Mouse (Mus musculus): ENCODE results near the gene Fbxl15. TPM values are rescaled to one million over a fixed set of nuclear protein-coding genes. Genes with fewer than 3 reads are reported as not detected.

The Fbxl15 gene
- polyA plus RNA-seq, 1 experiment from 2014 or later = 9.9 TPM

- 74% methylated on average over 21 of the region's 21 CpGs for WGBS
- no peak for ATAC-seq (ENCODE audit: insufficient number of reproducible peaks, low FRiP score)
- peaks cover 44% of the 10 kb centered on the region for H3K36me3 ChIP-seq
- peaks cover 71% of the 10 kb centered on the region for H3K27me3 ChIP-seq (replicated peaks)
- H3K27ac ChIP-seq (ENCODE audit: poor library complexity, severe bottlenecking) = no peak overlapping the region
- peaks cover 27% of the 10 kb centered on the region for H3K4me1 ChIP-seq (replicated peaks)
- no peak overlapping the region for H3K4me2 ChIP-seq
- no peak overlapping the region for H3K4me3 ChIP-seq
- no peaks in the 10 kb centered on the region for H3K9me3 ChIP-seq (replicated peaks)
- H3K9ac ChIP-seq = no peak overlapping the region
Measured at GRCm38 (mm10) chr19:46309651-46310305, 18.2 kb upstream of the Fbxl15 start.

GRCm38 (mm10) chr19:46310312-46310865 lies 17.6 kb upstream of the Fbxl15 start:
- Histone ChIP-seq H3K9ac (no peak overlapping the region), H3K36me3 (peaks cover 44% of the 10 kb centered on the region), H3K27ac (ENCODE audit: poor library complexity, severe bottlenecking) (no peak overlapping the region), H3K9me3 (replicated peaks) (no peaks in the 10 kb centered on the region), H3K4me3 (no peak overlapping the region), H3K27me3 (replicated peaks) (peaks cover 77% of the 10 kb centered on the region), H3K4me1 (replicated peaks) (peaks cover 30% of the 10 kb centered on the region), H3K4me2 (no peak overlapping the region)
- 83% methylated on average over 12 of the region's 12 CpGs for WGBS
- no peak for ATAC-seq (ENCODE audit: insufficient number of reproducible peaks, low FRiP score)

GRCm38 (mm10) chr19:46311341-46311740 lies 16.6 kb upstream of the Fbxl15 start:
- ATAC-seq (ENCODE audit: insufficient number of reproducible peaks, low FRiP score) = no peak
- Histone ChIP-seq H3K9ac (no peak overlapping the region), H3K36me3 (peaks cover 44% of the 10 kb centered on the region), H3K27me3 (replicated peaks) (peaks cover 87% of the 10 kb centered on the region), H3K4me2 (no peak overlapping the region), H3K9me3 (replicated peaks) (no peaks in the 10 kb centered on the region), H3K27ac (ENCODE audit: poor library complexity, severe bottlenecking) (no peak overlapping the region), H3K4me1 (replicated peaks) (peaks cover 35% of the 10 kb centered on the region), H3K4me3 (no peak overlapping the region)
- WGBS = 90% methylated on average over 9 of the region's 9 CpGs

DNA sequence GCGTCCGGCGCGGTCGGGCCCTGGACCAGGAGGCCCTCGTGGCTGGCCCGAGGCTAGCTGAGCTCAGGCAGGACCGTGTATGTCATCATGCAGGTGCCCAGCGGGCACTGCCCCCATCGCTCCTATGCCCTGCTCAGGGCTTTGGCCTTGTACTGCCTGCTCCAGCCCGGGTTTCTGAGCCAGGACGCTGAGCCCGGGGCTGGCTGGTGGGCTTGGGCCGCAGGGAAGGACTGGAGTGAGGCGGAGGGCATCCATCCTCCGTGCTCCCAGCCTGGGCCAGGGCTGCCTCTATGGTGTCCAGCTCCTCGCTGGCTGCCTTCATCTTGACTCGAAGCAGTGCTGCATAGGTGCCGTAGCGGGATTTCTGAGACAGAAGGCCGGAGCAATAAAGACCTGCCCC lies 15.4 kb upstream of the Fbxl15 start:
- WGBS = 89% methylated on average over 21 of the region's 21 CpGs
- Histone ChIP-seq H3K4me3 (no peak overlapping the region), H3K36me3 (peaks cover 41% of the 10 kb centered on the region), H3K4me2 (no peak overlapping the region), H3K9ac (no peak overlapping the region), H3K27ac (ENCODE audit: poor library complexity, severe bottlenecking) (no peak overlapping the region), H3K27me3 (replicated peaks) (peaks cover 90% of the 10 kb centered on the region), H3K9me3 (replicated peaks) (no peaks in the 10 kb centered on the region), H3K4me1 (replicated peaks) (peaks cover 44% of the 10 kb centered on the region)
- no peak for ATAC-seq (ENCODE audit: insufficient number of reproducible peaks, low FRiP score)

DNA sequence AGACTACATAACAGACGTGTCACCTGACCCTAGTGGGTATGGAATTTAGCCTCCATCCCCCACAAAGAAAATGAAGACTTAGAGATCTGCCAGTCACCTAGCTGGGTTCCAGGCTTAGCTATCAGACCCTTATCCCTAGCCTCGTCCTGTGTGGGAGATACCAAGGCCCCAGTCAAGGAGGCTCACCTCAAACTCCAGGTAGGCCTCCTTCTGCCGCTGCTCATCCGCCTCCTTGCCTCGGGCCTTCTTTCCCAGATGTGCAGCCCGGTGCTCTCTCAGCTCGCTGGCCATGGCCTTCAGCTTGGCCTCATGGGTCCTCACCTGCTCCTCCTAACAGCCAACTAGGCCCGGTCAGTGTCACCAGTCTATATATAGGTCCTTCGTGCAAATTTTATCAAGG lies 14.9 kb upstream of the Fbxl15 start:
- no peak for ATAC-seq (ENCODE audit: insufficient number of reproducible peaks, low FRiP score)
- 76% methylated on average over 9 of the region's 9 CpGs for WGBS
- Histone ChIP-seq H3K36me3 (peaks cover 36% of the 10 kb centered on the region), H3K4me1 (replicated peaks) (peaks cover 50% of the 10 kb centered on the region), H3K9me3 (replicated peaks) (no peaks in the 10 kb centered on the region), H3K4me3 (no peak overlapping the region), H3K4me2 (no peak overlapping the region), H3K9ac (no peak overlapping the region), H3K27me3 (replicated peaks) (peaks cover 90% of the 10 kb centered on the region), H3K27ac (ENCODE audit: poor library complexity, severe bottlenecking) (no peak overlapping the region)

GRCm38 (mm10) chr19:46313591-46313990 lies 14.4 kb upstream of the Fbxl15 start:
- Histone ChIP-seq H3K27me3 (replicated peaks) (peaks cover 90% of the 10 kb centered on the region), H3K36me3 (peaks cover 33% of the 10 kb centered on the region), H3K4me3 (no peak overlapping the region), H3K27ac (ENCODE audit: poor library complexity, severe bottlenecking) (no peak overlapping the region), H3K9me3 (replicated peaks) (no peaks in the 10 kb centered on the region), H3K4me2 (no peak overlapping the region), H3K9ac (no peak overlapping the region), H3K4me1 (replicated peaks) (peaks cover 51% of the 10 kb centered on the region)
- no peak for ATAC-seq (ENCODE audit: insufficient number of reproducible peaks, low FRiP score)
- WGBS = 69% methylated on average over 6 of the region's 6 CpGs

DNA sequence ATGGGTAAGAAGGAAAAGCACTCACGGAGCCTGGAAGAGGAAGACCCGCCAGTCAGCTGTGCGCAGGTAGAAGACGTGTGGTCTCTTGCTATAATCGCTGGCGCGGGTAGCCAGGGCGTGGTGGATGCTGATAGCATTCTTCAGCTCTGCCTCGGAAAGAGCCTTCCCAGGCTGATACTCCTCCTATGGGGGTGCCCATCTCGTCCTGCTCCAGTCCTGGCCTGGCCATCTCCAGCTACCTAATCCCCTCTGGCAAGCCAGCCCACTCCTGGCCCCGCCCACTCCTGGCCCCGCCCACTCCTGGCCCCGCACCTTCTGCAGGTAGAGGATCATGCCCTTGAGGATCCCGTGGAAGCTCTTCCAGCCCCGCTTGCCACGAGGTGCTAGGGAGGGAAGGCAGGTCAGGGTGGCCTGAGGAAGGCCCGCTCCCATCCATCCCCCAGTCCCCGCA lies 13.8 kb upstream of the Fbxl15 start:
- H3K4me1 ChIP-seq (replicated peaks) = peaks cover 51% of the 10 kb centered on the region
- no peak overlapping the region for H3K4me3 ChIP-seq
- peaks cover 94% of the 10 kb centered on the region for H3K27me3 ChIP-seq (replicated peaks)
- peak overlapping the region; percentile 20; the same call in 1 of the 2 replicates for H3K4me2 ChIP-seq
- no peak overlapping the region for H3K27ac ChIP-seq (ENCODE audit: poor library complexity, severe bottlenecking)
- 14% methylated on average over 18 of the region's 18 CpGs for WGBS
- H3K9me3 ChIP-seq (replicated peaks) = no peaks in the 10 kb centered on the region
- H3K36me3 ChIP-seq = peaks cover 33% of the 10 kb centered on the region
- H3K9ac ChIP-seq = no peak overlapping the region
- ATAC-seq (ENCODE audit: insufficient number of reproducible peaks, low FRiP score) = no peak

- 23% methylated on average over 14 of the region's 14 CpGs for WGBS
- ATAC-seq (ENCODE audit: insufficient number of reproducible peaks, low FRiP score) = no peak
- H3K4me1 ChIP-seq (replicated peaks) = peaks cover 51% of the 10 kb centered on the region
- H3K4me3 ChIP-seq = no peak overlapping the region
- peak overlapping the region; percentile 78 for H3K4me2 ChIP-seq
- H3K9ac ChIP-seq = 0 out of 2 replicates have a peak overlapping the region, but pooled peaks have one; percentile 18
- no peaks in the 10 kb centered on the region for H3K9me3 ChIP-seq (replicated peaks)
- peaks cover 97% of the 10 kb centered on the region for H3K27me3 ChIP-seq (replicated peaks)
- peaks cover 27% of the 10 kb centered on the region for H3K36me3 ChIP-seq
- peak overlapping the region; percentile 14; the same call in 1 of the 2 replicates for H3K27ac ChIP-seq (ENCODE audit: poor library complexity, severe bottlenecking)
Measured at GRCm38 (mm10) chr19:46314872-46315742, 12.9 kb upstream of the Fbxl15 start.

- Histone ChIP-seq H3K4me1 (replicated peaks) (peaks cover 51% of the 10 kb centered on the region), H3K27me3 (replicated peaks) (peaks cover 97% of the 10 kb centered on the region), H3K9ac (peak overlapping the region; percentile 14), H3K4me3 (peak overlapping the region; percentile 54), H3K27ac (ENCODE audit: poor library complexity, severe bottlenecking) (peak overlapping the region; percentile 53; the same call in 1 of the 2 replicates), H3K9me3 (replicated peaks) (no peaks in the 10 kb centered on the region), H3K4me2 (peak overlapping the region; percentile 78), H3K36me3 (peaks cover 18% of the 10 kb centered on the region)
- 45% methylated on average over 12 of the region's 12 CpGs for WGBS
- no peak for ATAC-seq (ENCODE audit: insufficient number of reproducible peaks, low FRiP score)
Measured at GRCm38 (mm10) chr19:46315752-46316610, 12.0 kb upstream of the Fbxl15 start.

GRCm38 (mm10) chr19:46316846-46317545 lies 11.0 kb upstream of the Fbxl15 start:
- peak overlapping the region; percentile 78 for H3K4me2 ChIP-seq
- H3K27me3 ChIP-seq (replicated peaks) = peaks cover 97% of the 10 kb centered on the region
- no peaks in the 10 kb centered on the region for H3K9me3 ChIP-seq (replicated peaks)
- peak overlapping the region; percentile 70 for H3K9ac ChIP-seq
- H3K36me3 ChIP-seq = peaks cover 8% of the 10 kb centered on the region; the same call in 1 of the 2 replicates
- peaks cover 51% of the 10 kb centered on the region for H3K4me1 ChIP-seq (replicated peaks)
- no peak for ATAC-seq (ENCODE audit: insufficient number of reproducible peaks, low FRiP score)
- WGBS = 34% methylated on average over 15 of the region's 15 CpGs
- H3K4me3 ChIP-seq = peak overlapping the region; percentile 54
- H3K27ac ChIP-seq (ENCODE audit: poor library complexity, severe bottlenecking) = no peak overlapping the region
